Mouse (Mus musculus): ENCODE data around the gene Defa34. TPM values are rescaled to one million over a fixed set of nuclear protein-coding genes. Genes with fewer than 3 reads are reported as not detected.

Defa34 gene
- not detected for total RNA-seq (2023)

DNA sequence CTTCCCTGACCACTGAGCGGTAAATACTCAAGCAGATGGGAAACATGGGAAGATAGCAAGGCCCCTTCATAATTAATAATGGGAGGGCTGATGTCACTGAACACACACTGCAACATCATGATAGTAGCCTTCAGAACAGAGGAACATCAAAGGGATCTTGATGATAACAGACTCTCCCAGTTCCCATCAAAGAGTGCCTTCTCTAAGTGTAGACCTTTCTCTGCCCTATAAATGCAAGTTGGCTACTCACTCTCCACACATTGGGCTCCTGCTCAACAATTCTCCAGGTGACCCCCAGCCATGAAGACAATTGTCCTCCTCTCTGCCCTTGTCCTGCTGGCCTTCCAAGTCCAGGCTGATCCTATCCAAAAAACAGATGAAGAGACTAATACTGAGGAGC lies at the start of gene Defa34:
Gene Defa34, plus strand, starts transcription at position 301 of the 400 bp plus-strand sequence.

DNA sequence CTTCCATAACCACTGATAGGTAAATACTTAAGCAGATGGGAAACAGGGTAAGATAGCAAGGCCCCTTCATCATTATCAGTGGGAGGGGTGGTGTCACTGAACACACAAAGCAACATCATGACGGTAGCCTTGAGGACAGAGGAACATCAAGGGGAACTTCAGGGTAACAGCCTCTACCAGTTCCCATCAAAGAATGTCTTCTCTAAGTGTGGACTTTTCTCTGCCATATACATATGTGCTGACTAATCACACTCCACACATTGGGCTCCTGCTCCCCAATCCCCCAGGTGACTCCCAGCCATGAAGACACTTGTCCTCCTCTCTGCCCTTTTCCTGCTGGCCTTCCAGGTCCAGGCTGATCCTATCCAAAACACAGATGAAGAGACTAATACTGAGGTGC lies 47.7 kb upstream of the Defa34 start, which contains the start of gene Defa26:
Gene Defa26, plus strand, starts transcription at position 301 of the 400 bp plus-strand sequence.

DNA sequence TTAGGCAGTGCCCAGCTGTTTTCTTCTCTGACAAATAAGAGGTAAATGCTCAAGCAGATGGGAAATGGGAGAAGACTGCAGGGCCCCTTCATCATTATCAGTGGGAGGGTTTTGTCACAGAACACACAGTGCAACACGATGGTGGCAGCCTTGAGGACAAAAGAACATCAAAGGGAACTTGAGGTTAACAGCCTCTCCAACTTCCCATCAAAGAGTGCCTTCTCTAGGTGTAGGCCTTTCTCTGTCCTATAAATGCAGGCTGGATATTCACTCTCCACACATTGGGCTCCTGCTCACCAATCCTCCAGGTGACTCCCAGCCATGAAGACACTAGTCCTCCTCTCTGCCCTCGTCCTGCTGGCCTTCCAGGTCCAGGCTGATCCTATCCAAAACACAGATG lies 10.1 kb upstream of the Defa34 start, which contains the start of gene Defa17:
Gene Defa17, plus strand, starts transcription at position 301 of the 400 bp plus-strand sequence.

DNA sequence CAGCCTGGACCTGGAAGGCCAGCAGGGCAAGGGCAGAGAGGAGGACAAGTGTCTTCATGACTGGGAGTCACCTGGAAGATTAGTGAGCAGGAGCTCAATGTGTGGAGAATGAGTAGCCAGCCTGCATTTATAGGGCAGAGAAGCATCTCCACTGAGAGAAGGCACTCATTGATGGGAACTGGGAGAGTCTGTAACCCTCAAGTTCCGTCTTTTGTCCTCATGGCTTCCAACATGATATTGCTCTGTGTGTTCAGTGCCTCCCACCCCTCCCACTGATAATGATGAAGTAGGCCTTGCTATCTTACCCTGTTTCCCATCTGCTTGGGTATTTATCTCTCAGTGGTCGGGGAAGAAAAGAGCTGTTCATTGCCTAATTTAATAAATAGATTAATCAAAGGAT lies 37.9 kb downstream of the Defa34 start, which contains the start of gene AY761184:
Gene AY761184, minus strand, starts transcription at position 101 of the 400 bp plus-strand sequence.

Other genes with a start within 250 kb of the Defa34 start
- not detected for gene Defa36, start 238.4 kb upstream of the Defa34 start, total RNA-seq (2023)
- gene Gm7849, start 209.2 kb upstream of the Defa34 start, total RNA-seq (2023), result not detected
- not detected for gene Defa20, start 156.5 kb upstream of the Defa34 start, total RNA-seq (2023)
- not detected for gene Defa32, start 136.8 kb upstream of the Defa34 start, total RNA-seq (2023)
- gene Defa37, start 100.4 kb upstream of the Defa34 start, total RNA-seq (2023), result not detected
- not detected for gene Defa28, start 82.8 kb upstream of the Defa34 start, total RNA-seq (2023)
- gene Gm7861, start 71.3 kb upstream of the Defa34 start, total RNA-seq (2023), result not detected
- gene Defa26, start 47.6 kb upstream of the Defa34 start, total RNA-seq (2023), result not detected
- not detected for gene Defa17, start 10.0 kb upstream of the Defa34 start, total RNA-seq (2023)
- not detected for gene AY761184, start 37.8 kb downstream of the Defa34 start, total RNA-seq (2023)
- not detected for gene Defa24, start 68.7 kb downstream of the Defa34 start, total RNA-seq (2023)
- not detected for gene Defb50, start 157.7 kb downstream of the Defa34 start, total RNA-seq (2023)
- gene Defb2, start 174.1 kb downstream of the Defa34 start, total RNA-seq (2023), result not detected
- not detected for gene Defb10, start 193.1 kb downstream of the Defa34 start, total RNA-seq (2023)
- not detected for gene Defb9, start 219.6 kb downstream of the Defa34 start, total RNA-seq (2023)
- gene Defb11, start 240.6 kb downstream of the Defa34 start, total RNA-seq (2023), result not detected

Data from neutrophil, adult 83 days (primary cell).